Mouse (Mus musculus) myocyte (in vitro differentiated cells): ENCODE data around the gene Gm49450.
"Not testable (repeated sequence)": the region's sequence is repeated elsewhere in the genome, so short reads cannot be mapped to it uniquely, and the experiment has no call there.

Experiments used
- MYOD1 ChIP-seq, 3 experiments: IDR thresholded peaks; one replicate each; pipeline ENCODE4 v1.6.1; 2011; ENCODE audit warnings: control low read depth in 2 of 3, low read depth in 2 of 3, mild to moderate bottlenecking in 2 of 3, moderate library complexity in 1 of 3; ENCODE audit not compliant: insufficient read length in 2 of 3, control insufficient read depth in 1 of 3
- USF1 ChIP-seq: IDR thresholded peaks from one replicate; pipeline ENCODE4 v1.6.1; 2011; ENCODE audit warnings: low read depth, mild to moderate bottlenecking, control low read depth, moderate library complexity

GRCm38 (mm10) chr15:98951122-98952062, 2.0 kb downstream of the Gm49450 start:
- not testable (repeated sequence) for TF ChIP-seq MYOD1 (IDR thresholded peaks at IDR 0.05; ENCODE audit: control insufficient read depth in 1 of 3, insufficient read length in 2 of 3, low read depth in 2 of 3); USF1
